Mouse (Mus musculus): ENCODE measurements around the gene Abtb2. TPM values are rescaled to one million over a fixed set of nuclear protein-coding genes. Genes with fewer than 3 reads are reported as not detected.
A peak's percentile ranks its signal among the peaks of the same experiment; 100 is the strongest.

The Abtb2 gene
- polyA plus RNA-seq, 1 experiment from 2014 or later = 17.4 TPM

DNA sequence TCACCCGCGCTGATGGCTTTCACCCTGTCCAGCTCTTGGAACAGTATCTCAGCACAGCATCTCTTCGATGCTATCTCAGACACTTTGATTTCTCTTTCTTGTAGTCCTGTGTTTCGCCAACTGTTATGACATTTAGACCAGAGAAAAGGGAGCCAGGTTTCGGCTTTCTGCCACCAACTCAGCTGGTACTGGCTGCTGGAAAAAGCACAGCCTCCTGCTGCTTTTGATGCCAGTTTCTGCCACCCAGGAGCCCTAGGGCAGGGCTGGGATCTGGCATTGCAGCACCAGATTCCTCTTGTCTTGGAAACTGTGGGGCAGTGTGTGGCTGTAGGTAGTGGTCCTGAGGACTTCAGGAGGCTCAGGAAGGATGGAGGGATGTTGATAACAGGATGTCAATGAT lies 115.0 kb downstream of the Abtb2 start:
- WGBS = 67% methylated on average over 5 of the region's 5 CpGs
- Histone ChIP-seq H3K9me3 (no peaks in the 10 kb centered on the region), H3K27me3 (no peaks in the 10 kb centered on the region), H3K9ac (no peak overlapping the region), H3K27ac (no peak overlapping the region), H3K4me3 (no peak overlapping the region), H3K36me3 (no peaks in the 10 kb centered on the region), H3K4me2 (no peak overlapping the region), H3K4me1 (peaks cover 80% of the 10 kb centered on the region)
- no peak for ATAC-seq (ENCODE audit: insufficient number of reproducible peaks, insufficient read depth, low FRiP score, low TSS enrichment, low read depth)

GRCm38 (mm10) chr2:103682261-103682722 lies 116.2 kb downstream of the Abtb2 start:
- WGBS = 73% methylated on average over 9 of the region's 9 CpGs
- Histone ChIP-seq H3K9me3 (no peaks in the 10 kb centered on the region), H3K4me1 (peaks cover 80% of the 10 kb centered on the region), H3K4me2 (no peak overlapping the region), H3K9ac (no peak overlapping the region), H3K27ac (no peak overlapping the region), H3K27me3 (no peaks in the 10 kb centered on the region), H3K4me3 (no peak overlapping the region), H3K36me3 (no peaks in the 10 kb centered on the region)
- no peak for ATAC-seq (ENCODE audit: insufficient number of reproducible peaks, insufficient read depth, low FRiP score, low TSS enrichment, low read depth)

DNA sequence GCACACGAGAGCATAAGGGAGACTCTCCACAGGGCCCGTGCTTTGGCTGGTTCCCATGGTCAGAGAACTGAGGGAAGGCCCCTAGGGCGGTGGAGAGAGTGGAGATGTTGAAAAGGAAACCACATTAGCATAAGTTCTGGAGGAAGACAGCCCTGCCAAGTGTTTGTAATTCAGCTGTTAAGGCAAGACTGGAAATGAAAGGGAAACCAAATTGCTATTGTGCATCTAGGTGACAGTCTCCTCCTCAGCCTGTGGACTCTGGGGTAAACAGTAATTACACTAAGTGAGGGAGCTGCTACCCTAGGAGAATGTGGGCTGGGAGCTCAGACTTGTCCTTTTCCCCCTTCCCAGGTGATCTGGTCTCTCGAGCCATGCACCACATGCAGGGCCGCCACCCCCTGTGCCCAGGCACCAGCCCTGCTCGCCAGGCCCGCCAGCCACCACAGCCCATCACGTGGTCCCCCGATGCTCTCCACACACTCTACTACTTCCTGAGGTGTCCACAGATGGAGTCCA lies 116.9 kb downstream of the Abtb2 start:
- Histone ChIP-seq H3K9me3 (no peaks in the 10 kb centered on the region), H3K4me2 (no peak overlapping the region), H3K27me3 (no peaks in the 10 kb centered on the region), H3K9ac (no peak overlapping the region), H3K27ac (no peak overlapping the region), H3K4me1 (peaks cover 79% of the 10 kb centered on the region), H3K4me3 (no peak overlapping the region), H3K36me3 (no peaks in the 10 kb centered on the region)
- no peak for ATAC-seq (ENCODE audit: insufficient number of reproducible peaks, insufficient read depth, low FRiP score, low TSS enrichment, low read depth)
- whole genome bisulfite sequencing = 77% methylated on average over 9 of the region's 9 CpGs

GRCm38 (mm10) chr2:103684431-103684830 lies 118.3 kb downstream of the Abtb2 start:
- no peaks in the 10 kb centered on the region for H3K36me3 ChIP-seq
- H3K27ac ChIP-seq = peak overlapping the region; percentile 86
- H3K4me2 ChIP-seq = no peak overlapping the region
- peaks cover 71% of the 10 kb centered on the region for H3K4me1 ChIP-seq
- H3K9me3 ChIP-seq = no peaks in the 10 kb centered on the region
- H3K27me3 ChIP-seq = no peaks in the 10 kb centered on the region
- no peak for ATAC-seq (ENCODE audit: insufficient number of reproducible peaks, insufficient read depth, low FRiP score, low TSS enrichment, low read depth)
- H3K4me3 ChIP-seq = no peak overlapping the region
- no peak overlapping the region for H3K9ac ChIP-seq
- 91% methylated on average over 2 of the region's 2 CpGs for WGBS

- peaks cover 70% of the 10 kb centered on the region for H3K4me1 ChIP-seq
- H3K9ac ChIP-seq = no peak overlapping the region
- WGBS = 31% methylated on average over 7 of the region's 7 CpGs
- peak overlapping the region; percentile 86 for H3K27ac ChIP-seq
- H3K4me3 ChIP-seq = no peak overlapping the region
- H3K9me3 ChIP-seq = no peaks in the 10 kb centered on the region
- H3K4me2 ChIP-seq = peak overlapping the region; percentile 21; the same call in 1 of the 2 replicates
- H3K27me3 ChIP-seq = no peaks in the 10 kb centered on the region
- peak; percentile 82 for ATAC-seq (ENCODE audit: insufficient number of reproducible peaks, insufficient read depth, low FRiP score, low TSS enrichment, low read depth)
- no peaks in the 10 kb centered on the region for H3K36me3 ChIP-seq
Observed at GRCm38 (mm10) chr2:103684926-103685577, 118.9 kb downstream of the Abtb2 start.

DNA sequence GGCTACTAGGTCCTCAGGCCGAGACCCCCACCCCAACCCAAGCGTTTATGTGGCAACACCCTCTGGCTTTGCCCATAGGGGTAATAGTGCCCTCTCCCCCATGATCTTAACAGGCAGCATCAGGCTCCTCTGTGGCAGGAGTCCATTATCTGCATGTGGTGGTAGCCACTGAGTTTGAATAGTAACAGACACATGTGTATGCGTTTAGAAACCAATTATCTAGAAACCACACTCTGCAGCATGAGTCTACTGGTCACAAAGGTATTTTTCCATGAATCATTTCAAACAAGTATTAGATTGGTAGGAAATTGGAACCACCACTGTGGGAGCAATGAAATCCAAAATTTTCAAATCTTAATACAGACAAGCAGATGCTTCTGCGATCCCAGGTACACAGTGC lies 119.5 kb downstream of the Abtb2 start:
- Histone ChIP-seq H3K27me3 (no peaks in the 10 kb centered on the region), H3K9me3 (no peaks in the 10 kb centered on the region), H3K36me3 (no peaks in the 10 kb centered on the region), H3K4me1 (peaks cover 76% of the 10 kb centered on the region), H3K27ac (peak overlapping the region; percentile 86), H3K9ac (no peak overlapping the region), H3K4me3 (no peak overlapping the region), H3K4me2 (peak overlapping the region; percentile 21; the same call in 1 of the 2 replicates)
- 32% methylated on average over 4 of the region's 4 CpGs for WGBS
- ATAC-seq (ENCODE audit: insufficient number of reproducible peaks, insufficient read depth, low FRiP score, low TSS enrichment, low read depth) = peak; percentile 13; the same call in 1 of the 2 replicates

GRCm38 (mm10) chr2:103687143-103687542 lies 121.0 kb downstream of the Abtb2 start:
- no peaks in the 10 kb centered on the region for H3K27me3 ChIP-seq
- H3K4me1 ChIP-seq = peaks cover 72% of the 10 kb centered on the region
- H3K4me3 ChIP-seq = no peak overlapping the region
- no peak overlapping the region for H3K27ac ChIP-seq
- H3K4me2 ChIP-seq = no peak overlapping the region
- H3K36me3 ChIP-seq = no peaks in the 10 kb centered on the region
- no peak overlapping the region for H3K9ac ChIP-seq
- H3K9me3 ChIP-seq = no peaks in the 10 kb centered on the region
- no peak for ATAC-seq (ENCODE audit: insufficient number of reproducible peaks, insufficient read depth, low FRiP score, low TSS enrichment, low read depth)

- H3K27ac ChIP-seq = no peak overlapping the region
- no peak overlapping the region for H3K9ac ChIP-seq
- no peaks in the 10 kb centered on the region for H3K27me3 ChIP-seq
- no peaks in the 10 kb centered on the region for H3K36me3 ChIP-seq
- peaks cover 64% of the 10 kb centered on the region for H3K4me1 ChIP-seq
- H3K4me2 ChIP-seq = no peak overlapping the region
- ATAC-seq (ENCODE audit: insufficient number of reproducible peaks, insufficient read depth, low FRiP score, low TSS enrichment, low read depth) = no peak
- no peak overlapping the region for H3K4me3 ChIP-seq
- no peaks in the 10 kb centered on the region for H3K9me3 ChIP-seq
Observed at GRCm38 (mm10) chr2:103687888-103688287, 121.8 kb downstream of the Abtb2 start.

DNA sequence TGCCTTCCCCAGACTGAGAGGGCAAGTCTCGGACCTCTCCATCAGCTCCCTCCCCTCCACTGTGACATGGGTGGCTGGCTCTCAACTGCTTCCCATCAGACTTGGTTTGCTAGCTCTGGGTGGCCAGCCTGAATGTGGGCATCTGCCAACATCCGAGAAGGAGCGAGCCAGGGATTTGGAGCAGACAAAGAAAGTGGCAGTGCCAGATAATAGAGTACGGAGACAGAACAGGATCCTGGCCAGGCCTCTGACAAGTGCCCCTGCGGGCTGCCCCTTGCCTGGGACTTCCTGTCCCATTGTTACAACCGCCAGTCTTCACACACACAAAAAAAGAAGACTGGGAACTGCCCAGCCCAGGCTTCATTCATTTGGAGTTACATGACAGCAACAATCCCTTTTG lies 124.3 kb downstream of the Abtb2 start:
- H3K36me3 ChIP-seq = no peaks in the 10 kb centered on the region
- peak overlapping the region; percentile 62 for H3K27ac ChIP-seq
- peaks cover 53% of the 10 kb centered on the region for H3K4me1 ChIP-seq
- H3K4me2 ChIP-seq = no peak overlapping the region
- no peak for ATAC-seq (ENCODE audit: insufficient number of reproducible peaks, insufficient read depth, low FRiP score, low TSS enrichment, low read depth)
- WGBS = 44% methylated on average over 6 of the region's 6 CpGs
- no peak overlapping the region for H3K4me3 ChIP-seq
- no peaks in the 10 kb centered on the region for H3K9me3 ChIP-seq
- H3K27me3 ChIP-seq = no peaks in the 10 kb centered on the region
- H3K9ac ChIP-seq = no peak overlapping the region

DNA sequence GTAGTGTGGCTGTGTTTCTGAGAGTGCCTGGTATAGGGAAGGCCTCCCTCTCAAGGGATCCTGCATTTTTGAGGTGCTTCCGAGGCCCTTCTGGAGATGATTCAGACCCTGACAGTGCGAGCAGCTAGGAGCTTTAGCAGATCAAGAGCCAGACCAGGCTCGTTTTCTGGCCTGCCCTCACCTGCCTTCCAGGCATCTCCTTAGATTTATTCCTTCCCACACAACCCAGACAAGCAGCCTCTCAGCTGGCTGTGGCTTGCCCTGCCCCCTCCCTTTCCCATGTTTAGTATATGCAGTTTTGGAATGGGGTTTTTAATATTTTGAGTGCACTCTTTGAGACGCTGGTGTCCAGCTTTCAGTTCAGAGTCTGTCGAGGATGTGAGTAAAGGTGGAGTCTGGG lies 124.7 kb downstream of the Abtb2 start:
- Histone ChIP-seq H3K4me1 (peaks cover 53% of the 10 kb centered on the region), H3K4me2 (no peak overlapping the region), H3K4me3 (no peak overlapping the region), H3K27me3 (no peaks in the 10 kb centered on the region), H3K9me3 (no peaks in the 10 kb centered on the region), H3K27ac (peak overlapping the region; percentile 62), H3K9ac (no peak overlapping the region), H3K36me3 (no peaks in the 10 kb centered on the region)
- ATAC-seq (ENCODE audit: insufficient number of reproducible peaks, insufficient read depth, low FRiP score, low TSS enrichment, low read depth) = 0 out of 2 replicates have a peak, but pooled peaks have one; percentile 35
- 40% methylated on average over 5 of the region's 5 CpGs for WGBS

DNA sequence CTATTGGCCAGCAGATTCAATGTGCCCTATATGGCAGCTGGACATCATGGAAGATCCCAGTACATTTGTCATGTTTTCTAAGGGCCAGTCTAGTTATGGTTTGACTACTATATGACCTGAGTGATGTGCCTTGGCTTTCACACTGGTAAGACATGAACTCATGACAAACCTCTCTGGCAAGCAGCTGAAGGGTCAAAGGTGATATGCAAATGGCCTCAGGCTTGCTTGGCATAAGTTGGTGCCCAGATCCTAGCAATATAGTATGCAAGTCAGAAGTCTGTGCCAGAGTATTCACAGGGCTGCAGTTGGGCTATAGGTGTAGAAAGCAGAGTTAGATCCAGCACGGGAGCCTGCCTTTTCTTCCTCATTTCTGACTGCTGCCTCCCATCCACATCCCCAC lies 125.2 kb downstream of the Abtb2 start:
- H3K4me2 ChIP-seq = no peak overlapping the region
- H3K4me3 ChIP-seq = no peak overlapping the region
- no peaks in the 10 kb centered on the region for H3K27me3 ChIP-seq
- WGBS = 81% methylated on average over 1 of the region's 1 CpGs
- no peaks in the 10 kb centered on the region for H3K36me3 ChIP-seq
- H3K9ac ChIP-seq = no peak overlapping the region
- no peak overlapping the region; the same call in 1 of the 2 replicates for H3K27ac ChIP-seq
- no peak for ATAC-seq (ENCODE audit: insufficient number of reproducible peaks, insufficient read depth, low FRiP score, low TSS enrichment, low read depth)
- H3K4me1 ChIP-seq = peaks cover 53% of the 10 kb centered on the region
- H3K9me3 ChIP-seq = no peaks in the 10 kb centered on the region

DNA sequence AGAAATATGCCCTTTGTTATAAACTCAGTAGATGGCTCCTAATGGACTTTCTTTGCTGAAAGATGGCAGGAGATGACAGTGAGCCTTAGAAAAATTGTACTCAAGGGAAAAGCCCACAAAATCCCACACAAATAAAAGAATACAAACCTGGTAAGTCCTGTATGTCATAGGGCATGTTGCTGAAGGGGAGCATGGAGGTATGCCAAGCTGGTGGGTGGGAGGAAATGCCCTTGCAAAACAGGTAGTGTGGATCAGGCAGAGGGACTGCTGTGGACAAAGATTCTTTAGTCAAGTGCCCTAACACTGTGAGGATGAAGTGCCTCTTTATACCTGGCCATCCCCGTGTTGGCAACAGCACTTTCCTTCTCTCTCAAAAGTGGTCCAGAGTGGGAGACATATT lies 126.7 kb downstream of the Abtb2 start:
- Histone ChIP-seq H3K9ac (no peak overlapping the region), H3K4me3 (no peak overlapping the region), H3K4me1 (peaks cover 39% of the 10 kb centered on the region), H3K36me3 (no peaks in the 10 kb centered on the region), H3K27ac (no peak overlapping the region), H3K27me3 (no peaks in the 10 kb centered on the region), H3K9me3 (no peaks in the 10 kb centered on the region), H3K4me2 (no peak overlapping the region)
- no peak for ATAC-seq (ENCODE audit: insufficient number of reproducible peaks, insufficient read depth, low FRiP score, low TSS enrichment, low read depth)
- WGBS = 81% methylated on average over 1 of the region's 1 CpGs
